Mouse (Mus musculus) kidney, adult 2 months (tissue): ENCODE measurements at regions not wholly inside any gene's neighbourhood (a gene's known extent, or its start where the extent isn't known, plus 50 kb on each side); places are given as distances from the start of the nearest gene placed in this dataset.

Experiments
- CTCF ChIP-seq: fragments of 200-500 bp; conservative IDR thresholded peaks from 2 replicates; pipeline ENCODE4 v1.5.1; 2011; ENCODE audit warnings: low read depth, mild to moderate bottlenecking, control low read depth, low read length, moderate library complexity, mixed read lengths; ENCODE audit not compliant: insufficient read depth, insufficient read length
- POLR2A ChIP-seq: fragments of 200-500 bp; IDR thresholded peaks from one replicate; pipeline ENCODE4 v1.6.1; 2011; ENCODE audit warnings: low read depth, low read length, control low read depth

DNA sequence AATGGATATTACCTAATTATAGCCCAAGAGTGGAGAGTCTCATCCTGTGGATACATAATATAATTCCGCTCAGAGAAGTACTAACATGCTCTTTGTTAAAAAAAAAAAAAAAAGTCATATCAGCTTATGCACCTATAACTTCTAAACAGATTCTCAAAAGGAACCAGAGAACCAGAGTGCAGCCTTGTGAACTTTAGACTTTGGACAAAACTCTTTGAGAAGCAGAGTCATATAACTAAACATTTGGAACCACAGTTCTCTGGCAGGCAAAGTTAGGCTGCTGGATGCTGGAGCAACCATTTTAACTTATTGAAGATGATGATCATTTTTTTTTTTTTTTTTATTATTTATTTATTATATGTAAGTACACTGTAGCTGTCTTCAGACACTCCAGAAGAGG lies 166.9 kb downstream of the Zfp281 start:
- TF ChIP-seq CTCF (no peak), POLR2A (no peak)
